Mouse (Mus musculus) limb, embryonic 11.5 days (tissue): ENCODE results near the gene Col7a1. TPM values are rescaled to one million over a fixed set of nuclear protein-coding genes. Genes with fewer than 3 reads are reported as not detected.

ENCODE experiments used
- ATAC-seq: fragments of 200-750 bp; cut with Nextera tagmentation; 2 replicates; pipeline ENCODE4 v1.8.0; 2017; ENCODE audit warnings: low read depth; ENCODE audit not compliant: insufficient number of reproducible peaks, low FRiP score, low TSS enrichment
- DNase-seq: peaks from one replicate; pipeline ENCODE4 v3.0.0-alpha.2; 2015; ENCODE audit warnings: low spot score
- H3K27ac ChIP-seq: fragments of 300-500 bp; sonication (generic); replicated peaks from 2 replicates; pipeline ENCODE4 v1.5.1; 2014; ENCODE audit warnings: low read depth, mild to moderate bottlenecking, low read length
- H3K27me3 ChIP-seq: fragments of 300-500 bp; sonication (generic); 2 replicates; pipeline ENCODE4 v1.6.1; 2014; ENCODE audit warnings: mild to moderate bottlenecking, low read length, mixed read lengths; ENCODE audit not compliant: control insufficient read depth, insufficient read depth
- H3K36me3 ChIP-seq: fragments of 300-500 bp; sonication (generic); 2 replicates; pipeline ENCODE4 v1.6.1; 2014; ENCODE audit warnings: mild to moderate bottlenecking, low read length, moderate library complexity, mixed read lengths; ENCODE audit not compliant: control insufficient read depth, insufficient read depth
- H3K4me1 ChIP-seq: fragments of 300-500 bp; sonication (generic); 2 replicates; pipeline ENCODE4 v1.6.1; 2014; ENCODE audit warnings: low read length, mixed read lengths; ENCODE audit not compliant: control insufficient read depth, insufficient read depth
- H3K4me2 ChIP-seq: fragments of 300-500 bp; sonication (generic); 2 replicates; pipeline ENCODE4 v1.6.1; 2014; ENCODE audit warnings: low read depth, mild to moderate bottlenecking, moderate library complexity; ENCODE audit not compliant: severe bottlenecking
- H3K4me3 ChIP-seq: fragments of 300-500 bp; sonication (generic); 2 replicates; pipeline ENCODE4 v1.5.1; 2014; ENCODE audit warnings: low read depth, low read length
- H3K9ac ChIP-seq: fragments of 300-500 bp; sonication (generic); 2 replicates; pipeline ENCODE4 v1.6.1; 2014; ENCODE audit warnings: mild to moderate bottlenecking, low read length
- H3K9me3 ChIP-seq: fragments of 300-500 bp; sonication (generic); 2 replicates; pipeline ENCODE4 v1.6.1; 2016; ENCODE audit warnings: low read length; ENCODE audit not compliant: control insufficient read depth
- WGBS: fragments of 180-500 bp; shearing (Covaris S2); extraction: QIAGEN DNeasy Blood & Tissue Kit; methylation state at CpG from one replicate; pipeline ENCODE4 v1.1.7; 2014; 5-methylcytosine and 5-hydroxymethylcytosine counted together
- microRNA counts: library from miRNA; unstranded; fragments of <30 nt; microRNA quantifications from one replicate; lab custom pipeline; 2016
- microRNA-seq: library from miRNA; unstranded; fragments of <30 nt; microRNA quantifications from one replicate; pipeline ENCODE4, GENCODE M21; 2016
- polyA plus RNA-seq: library from polyadenylated mRNA; unstranded; fragments of >200 nt; fragmentation: Nextera tagmentation; extraction: Ambion mirVana; gene quantifications from 2 replicates; pipeline ENCODE4 v1.2.1, GENCODE M21; 2014

Col7a1 gene
- polyA plus RNA-seq, 1 experiment from 2014 or later = 4.7 TPM

GRCm38 (mm10) chr9:109031001-109031400 lies 77.6 kb downstream of the Col7a1 start:
- Histone ChIP-seq H3K27me3 (no peaks in the 10 kb centered on the region), H3K36me3 (no peaks in the 10 kb centered on the region), H3K4me1 (no peaks in the 10 kb centered on the region), H3K4me3 (no peak overlapping the region), H3K27ac (no peak overlapping the region), H3K4me2 (no peak overlapping the region), H3K9ac (no peak overlapping the region), H3K9me3 (no peaks in the 10 kb centered on the region)
- ATAC-seq (no peak), DNase-seq (no peak)
- WGBS = 87% methylated on average over 7 of the region's 7 CpGs

GRCm38 (mm10) chr9:109031686-109032085 lies 78.3 kb downstream of the Col7a1 start:
- Histone ChIP-seq H3K9ac (no peak overlapping the region), H3K4me3 (no peak overlapping the region), H3K4me1 (no peaks in the 10 kb centered on the region), H3K4me2 (no peak overlapping the region), H3K27me3 (no peaks in the 10 kb centered on the region), H3K9me3 (no peaks in the 10 kb centered on the region), H3K36me3 (no peaks in the 10 kb centered on the region), H3K27ac (no peak overlapping the region)
- no peak for DNase-seq
- ATAC-seq = no peak
- 79% methylated on average over 8 of the region's 8 CpGs for WGBS

GRCm38 (mm10) chr9:109032435-109032834 lies 79.0 kb downstream of the Col7a1 start:
- no peaks in the 10 kb centered on the region for H3K9me3 ChIP-seq
- H3K27ac ChIP-seq = no peak overlapping the region
- WGBS = 87% methylated on average over 6 of the region's 6 CpGs
- H3K27me3 ChIP-seq = no peaks in the 10 kb centered on the region
- no peaks in the 10 kb centered on the region for H3K36me3 ChIP-seq
- no peaks in the 10 kb centered on the region for H3K4me1 ChIP-seq
- no peak for DNase-seq
- no peak overlapping the region for H3K9ac ChIP-seq
- no peak overlapping the region for H3K4me2 ChIP-seq
- ATAC-seq = no peak
- H3K4me3 ChIP-seq = no peak overlapping the region

MicroRNA genes within 50 kb of the gene (microRNA counts, 519-probe panel; counts per million panel counts)
- microRNA mmu-miR-711 (lab: Ali Mortazavi, UCI) = not detected

Small RNA genes lying within 50 kb of the gene (microRNA-seq; reads per million reads assigned to microRNA genes)
- gene Mir711 = not detected

Other genes with a start within 250 kb of the Col7a1 start
- 129 and 136 TPM in 2 replicates for gene Ip6k2, start 169.8 kb upstream of the Col7a1 start, polyA plus RNA-seq
- gene Nckipsd, start 145.2 kb upstream of the Col7a1 start, polyA plus RNA-seq = 13.9 and 15.7 TPM in 2 replicates
- gene Celsr3, start 127.3 kb upstream of the Col7a1 start, polyA plus RNA-seq = 0.10 and 0.20 TPM in 2 replicates
- gene Slc26a6, start 100.3 kb upstream of the Col7a1 start, polyA plus RNA-seq = 12.5 and 13.5 TPM in 2 replicates
- not detected in 2 replicates for gene Tmem89, start 39.0 kb upstream of the Col7a1 start, polyA plus RNA-seq
- 463 and 485 TPM in 2 replicates for gene Uqcrc1, start 17.0 kb upstream of the Col7a1 start, polyA plus RNA-seq
- 0.21 TPM in 1 of 2 replicates, not detected in the other for gene Ucn2, start 32.4 kb downstream of the Col7a1 start, polyA plus RNA-seq
- gene Pfkfb4, start 38.2 kb downstream of the Col7a1 start, polyA plus RNA-seq = 9.4 and 13.3 TPM in 2 replicates
- gene Shisa5, start 85.0 kb downstream of the Col7a1 start, polyA plus RNA-seq = 38.9 and 43.3 TPM in 2 replicates
- gene Trex1, start 106.1 kb downstream of the Col7a1 start, polyA plus RNA-seq = 5.5 and 8.2 TPM in 2 replicates
- 28.4 and 30.6 TPM in 2 replicates for gene Atrip, start 120.5 kb downstream of the Col7a1 start, polyA plus RNA-seq
- gene Ccdc51, start 128.9 kb downstream of the Col7a1 start, polyA plus RNA-seq = 13.9 and 14.9 TPM in 2 replicates
- 864 and 871 TPM in 2 replicates for gene Tma7, start 129.0 kb downstream of the Col7a1 start, polyA plus RNA-seq
- gene Plxnb1, start 141.8 kb downstream of the Col7a1 start, polyA plus RNA-seq = 13.7 and 15.2 TPM in 2 replicates
- not detected in 2 replicates for gene Fbxw21, start 208.5 kb downstream of the Col7a1 start, polyA plus RNA-seq
- gene Fbxw13, start 242.4 kb downstream of the Col7a1 start, polyA plus RNA-seq = not detected in 2 replicates